Mouse (Mus musculus) small intestine, adult 2 months (tissue): ENCODE measurements at regions not wholly inside any gene's neighbourhood (a gene's known extent, or its start where the extent isn't known, plus 50 kb on each side); places are given as distances from the start of the nearest gene placed in this dataset.

Experiments used
- CTCF ChIP-seq: fragments of 200-500 bp; IDR thresholded peaks from 2 replicates; pipeline ENCODE4 v1.5.1; 2012; ENCODE audit warnings: low read depth, mild to moderate bottlenecking, control low read depth, inconsistent platforms, low read length, moderate library complexity, mixed read lengths; ENCODE audit not compliant: insufficient replicate concordance, insufficient read length; ENCODE audit errors: extremely low read depth
- POLR2A ChIP-seq: fragments of 200-500 bp; IDR thresholded peaks from 2 replicates; pipeline ENCODE4 v1.6.1; 2012; ENCODE audit warnings: low read depth, mild to moderate bottlenecking, control low read depth, inconsistent platforms, low read length, moderate library complexity

DNA sequence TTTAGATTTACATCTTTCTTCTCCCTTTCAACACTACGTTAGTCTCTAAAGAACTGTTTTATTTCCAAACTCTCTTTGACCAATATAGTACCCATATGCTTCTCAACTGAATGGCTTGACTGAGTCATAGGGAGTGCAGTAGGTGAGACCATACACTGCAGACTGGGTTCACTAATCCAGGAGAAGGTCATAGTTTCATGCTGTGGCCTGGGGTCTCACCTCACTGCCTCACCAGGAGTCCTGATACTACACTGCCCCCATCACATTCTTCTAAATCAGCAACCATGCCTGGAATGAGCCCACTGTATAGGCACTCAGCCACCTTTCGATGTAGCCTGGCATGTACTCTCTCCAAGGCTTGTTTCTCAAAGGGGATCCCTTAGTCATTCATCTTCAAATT, 269.6 kb downstream of the Samd5 start:
- TF ChIP-seq CTCF (no peak), POLR2A (no peak)
